Mouse (Mus musculus) forelimb bud, embryonic 11.5 days (tissue): ENCODE results near the gene Mum1.
A peak's percentile ranks its signal among the peaks of the same experiment; 100 is the strongest.

Experiments
- DNase-seq: peaks from one replicate; pipeline ENCODE4 v3.0.0-alpha.2; 2012; ENCODE audit warnings: low read depth, low spot score

The Mum1 gene

DNA sequence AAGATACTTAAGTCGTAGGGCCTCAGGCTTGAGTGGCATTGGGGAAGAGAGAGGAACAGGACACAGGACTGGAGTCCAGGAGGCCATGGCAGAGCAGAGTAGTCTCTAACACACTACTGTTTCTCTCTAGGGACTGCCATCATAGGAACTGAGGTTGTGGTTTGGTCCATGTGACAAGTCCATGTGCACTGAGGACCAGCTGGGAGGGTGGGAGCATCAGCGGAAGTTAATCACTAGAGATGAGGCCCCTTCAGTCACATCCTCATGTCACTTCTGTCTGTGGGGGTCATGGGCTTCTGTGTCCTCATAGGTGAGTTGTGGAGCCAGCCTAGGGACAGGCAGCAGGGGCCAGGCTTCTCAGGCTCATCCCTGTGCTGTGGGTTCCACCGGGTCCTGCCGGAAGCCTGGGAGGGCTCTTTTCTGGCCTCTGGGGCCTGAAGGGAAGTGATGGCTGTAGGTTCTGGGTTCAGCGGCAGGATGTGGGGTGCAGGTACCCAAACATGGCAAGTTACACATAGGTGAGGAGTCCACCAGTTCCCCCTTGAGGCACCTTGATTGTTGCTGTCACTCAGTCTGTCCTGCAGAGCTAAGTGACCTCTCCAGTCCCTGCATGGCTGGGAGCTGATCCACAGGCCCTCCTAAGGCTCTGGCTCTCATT is 45.1 kb downstream of the Mum1 start:
- DNase-seq = no peak

DNA sequence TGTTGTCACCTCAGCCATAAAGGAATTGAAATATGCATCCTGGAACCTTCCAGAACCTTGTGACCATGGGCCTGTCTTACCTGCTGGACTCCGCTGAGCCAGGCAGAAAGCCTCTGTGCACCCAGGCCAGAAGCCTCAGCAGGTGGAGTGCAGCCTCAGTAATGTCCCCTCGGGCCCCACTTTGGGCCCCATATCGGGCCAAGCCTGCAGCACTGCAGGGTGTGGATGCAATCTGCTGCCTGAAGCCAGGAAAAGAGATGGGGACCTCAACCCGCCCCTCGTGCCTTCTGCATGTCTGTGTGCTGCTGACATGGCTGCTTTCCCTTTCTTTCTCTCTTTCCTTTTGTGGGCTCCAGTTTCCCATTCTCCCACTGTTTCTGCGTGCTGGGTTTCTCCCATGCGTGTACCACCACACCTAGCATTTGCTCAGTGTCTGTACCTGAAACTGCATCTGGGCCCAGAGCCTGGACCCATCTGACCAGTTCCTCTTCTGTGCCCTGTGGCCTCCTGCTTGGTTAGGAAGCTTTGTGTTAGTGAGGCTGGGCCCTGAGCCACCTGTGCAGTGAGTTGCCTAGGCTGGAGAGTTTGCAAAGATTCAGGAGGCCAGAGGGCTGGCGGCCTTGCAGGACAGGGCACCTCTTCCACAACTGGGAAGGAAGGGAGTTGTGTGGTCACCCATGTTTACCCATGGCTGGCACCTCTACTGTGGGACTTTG is 45.8 kb downstream of the Mum1 start:
- no peak for DNase-seq

GRCm38 (mm10) chr10:80273847-80274246 is 47.6 kb downstream of the Mum1 start:
- no peak for DNase-seq

GRCm38 (mm10) chr10:80276238-80276637 is 50.0 kb downstream of the Mum1 start:
- no peak for DNase-seq

DNA sequence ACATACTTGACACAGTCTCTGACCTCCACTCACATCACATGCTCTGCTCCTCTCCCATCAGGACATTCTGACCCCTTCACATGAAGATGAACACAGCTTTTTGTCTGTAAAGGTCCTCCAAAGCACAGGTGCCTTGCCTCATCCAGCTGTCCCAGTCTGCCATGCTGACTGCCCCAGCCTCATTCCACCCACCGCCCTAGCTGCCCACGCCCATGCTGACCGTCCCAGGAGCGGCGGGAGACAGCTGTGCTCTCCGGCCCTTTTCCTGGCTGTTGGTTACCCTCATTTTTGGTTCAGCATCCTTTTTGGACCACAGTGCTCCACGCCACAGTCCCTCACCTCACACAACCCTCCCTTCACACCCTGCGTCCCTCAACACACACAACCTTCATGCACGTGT is 52.2 kb downstream of the Mum1 start:
- no peak for DNase-seq

DNA sequence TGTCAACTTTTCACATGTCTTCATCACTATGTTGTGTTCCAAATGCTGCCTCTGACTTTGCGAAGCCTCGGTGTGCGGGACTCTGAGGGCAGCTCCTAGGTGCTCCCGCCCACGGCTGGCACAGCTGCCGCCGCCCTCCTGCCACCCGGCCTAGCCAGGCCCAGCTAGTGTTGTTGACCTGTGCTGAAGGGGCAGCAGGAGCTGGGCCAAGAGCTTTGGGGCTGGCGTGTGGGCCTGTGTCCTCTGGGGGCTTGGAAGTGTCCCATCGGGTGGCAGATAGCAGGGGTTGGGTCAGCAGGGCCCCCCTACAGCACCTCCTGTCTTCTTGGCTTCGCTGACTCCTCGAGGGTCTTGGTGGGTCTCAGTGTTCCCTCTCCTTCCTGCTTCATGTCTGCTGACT is 53.0 kb downstream of the Mum1 start:
- no peak for DNase-seq

DNA sequence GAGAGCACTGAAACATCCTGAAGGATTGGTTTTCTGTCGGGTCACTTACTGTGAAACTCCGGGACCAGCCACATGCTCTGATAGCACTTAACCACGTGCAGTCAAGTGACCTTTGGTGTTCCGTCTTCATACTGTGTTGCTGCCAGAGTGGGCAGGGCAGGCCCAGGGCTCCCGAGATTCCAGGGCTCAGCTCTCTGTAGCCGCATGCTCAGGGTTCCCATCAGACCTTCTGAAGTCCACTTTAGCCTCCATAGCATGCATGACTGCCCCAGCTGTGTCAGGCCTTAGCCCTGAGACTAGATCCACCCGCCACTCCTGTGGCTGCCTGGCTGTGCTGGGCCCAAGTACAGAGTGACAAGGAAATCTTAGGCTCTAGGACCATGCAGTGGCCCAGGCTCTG is 55.1 kb downstream of the Mum1 start:
- no peak for DNase-seq

GRCm38 (mm10) chr10:80281921-80282371 is 55.7 kb downstream of the Mum1 start:
- no peak for DNase-seq

- no peak for DNase-seq
Observed at GRCm38 (mm10) chr10:80282481-80283441, 56.5 kb downstream of the Mum1 start.

DNA sequence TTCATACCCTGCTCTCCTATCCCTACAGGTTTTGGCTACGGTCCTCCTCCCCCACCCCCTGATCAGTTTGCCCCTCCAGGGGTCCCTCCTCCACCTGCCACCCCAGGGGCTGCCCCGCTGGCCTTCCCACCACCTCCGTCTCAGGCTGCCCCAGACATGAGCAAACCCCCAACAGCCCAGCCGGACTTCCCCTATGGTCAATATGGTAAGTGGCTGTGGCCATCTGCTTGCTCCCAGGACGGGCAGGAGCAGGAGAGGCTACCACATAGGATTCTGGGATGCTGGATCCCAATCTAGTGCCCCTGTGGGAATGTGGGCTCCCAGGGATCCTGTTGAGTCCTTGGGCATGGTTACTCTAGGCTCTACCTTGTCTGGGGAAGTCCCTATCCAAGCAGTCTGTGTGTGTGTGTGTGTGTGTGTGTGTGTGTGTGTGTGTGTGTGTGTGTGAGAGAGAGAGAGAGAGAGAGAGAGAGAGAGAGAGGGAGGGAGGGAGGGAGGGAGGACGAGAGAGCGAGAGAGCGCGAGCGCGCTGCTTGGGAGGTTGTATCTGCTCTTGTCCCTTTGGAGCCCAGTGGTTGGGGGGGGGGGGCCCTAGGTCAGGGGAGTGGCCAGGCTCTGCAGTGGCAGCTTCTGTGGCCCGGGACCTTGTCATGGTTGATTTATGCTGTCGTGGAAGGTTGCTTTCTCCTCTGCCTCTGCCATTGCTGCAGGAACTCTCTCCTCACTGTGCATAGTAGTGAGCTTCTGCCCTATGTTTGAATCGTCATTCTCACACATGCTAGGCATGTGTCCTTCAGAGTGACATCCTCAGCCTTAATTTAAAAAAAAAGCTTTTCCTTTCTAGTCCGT is 59.2 kb downstream of the Mum1 start:
- DNase-seq = no peak

- DNase-seq = no peak
Observed at GRCm38 (mm10) chr10:80288097-80288496, 61.9 kb downstream of the Mum1 start.

GRCm38 (mm10) chr10:80288657-80289056 is 62.4 kb downstream of the Mum1 start:
- DNase-seq = no peak

DNA sequence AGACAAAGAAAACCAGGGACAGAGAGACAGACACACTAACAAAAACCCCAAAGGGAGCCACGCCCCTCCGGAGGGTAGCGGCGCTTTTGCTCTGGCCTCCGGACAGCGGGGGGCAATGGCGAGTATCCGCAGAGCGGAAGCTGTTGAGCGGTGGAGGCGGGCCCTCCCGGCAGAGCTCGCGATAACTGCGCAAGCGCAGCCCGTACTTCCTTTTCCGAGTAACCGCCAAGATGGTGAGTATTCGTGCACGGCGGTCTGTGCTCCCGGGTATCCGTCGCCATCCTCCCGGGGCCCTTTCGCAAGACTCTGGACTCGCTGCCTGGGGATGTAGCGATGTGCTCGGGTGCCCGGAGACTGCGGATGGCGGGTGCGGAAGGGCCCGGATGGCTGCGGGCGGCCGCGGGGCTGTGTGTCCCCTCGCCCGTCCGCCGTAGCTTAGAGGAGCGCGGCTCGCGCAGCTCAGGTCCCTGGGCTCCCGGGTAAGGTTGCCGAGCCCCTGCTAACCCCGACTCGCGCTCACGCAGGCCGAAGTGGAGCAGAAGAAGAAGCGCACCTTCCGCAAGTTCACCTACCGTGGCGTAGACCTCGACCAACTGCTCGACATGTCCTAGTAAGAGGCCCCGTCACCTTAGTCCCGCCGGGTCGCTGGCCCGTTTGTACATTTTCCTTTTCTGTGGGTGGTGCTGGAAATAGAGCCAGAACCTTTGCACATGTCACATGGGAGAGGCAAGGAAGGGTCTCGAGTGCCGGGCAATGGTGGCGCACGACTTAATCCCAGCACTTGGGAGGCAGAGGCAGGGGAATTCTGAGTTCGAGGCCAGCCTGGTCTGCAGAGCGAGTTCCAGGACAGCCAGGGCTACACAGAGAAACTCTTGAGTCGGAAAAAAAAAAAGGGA is 66.3 kb downstream of the Mum1 start, which contains the start of gene Rps15:
Gene Rps15, plus strand, starts transcription at position 203 of the 896 bp plus-strand sequence.
- peak; percentile 96 for DNase-seq

DNA sequence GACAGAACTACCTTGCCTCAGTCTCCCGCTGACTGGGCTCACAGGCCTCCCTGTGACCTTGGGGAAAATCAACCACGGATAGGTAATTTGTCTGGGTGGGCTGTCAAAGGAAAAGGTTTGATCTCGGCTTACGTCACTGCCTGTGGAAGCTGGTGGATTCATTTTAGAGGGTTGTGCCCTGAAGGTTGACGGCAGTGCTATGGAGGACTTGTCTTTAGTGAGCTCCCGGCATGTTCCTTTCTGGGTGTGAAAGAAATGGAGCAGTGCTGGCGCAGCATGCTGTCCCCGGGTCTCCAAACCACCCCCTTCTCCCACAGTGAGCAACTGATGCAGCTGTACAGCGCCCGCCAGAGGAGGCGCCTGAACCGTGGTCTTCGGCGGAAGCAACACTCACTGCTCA is 67.1 kb downstream of the Mum1 start:
- DNase-seq = no peak
